ENCODE assay signal across 19 mouse cellular contexts in genomic region chr9:107490625-107491024, GRCm38 (mm10). TPM values are rescaled to one million over a fixed set of nuclear protein-coding genes. Genes with fewer than 3 reads are reported as not detected.
"Had no signal": no experiment of that assay in that cellular context is flagged by ENCODE, and none has a peak within 500 bp of the region (broad histone marks: within the 10 kb centered on the region; RNA-seq: fewer than 3 reads in every experiment).

No protein-coding gene starts in this region.

- H3K9me3 ChIP-seq: limb, embryonic 15.5 days; midbrain, embryonic 15.5 days; neural tube, embryonic 12.5 days; stomach, embryonic 15.5 days had no signal

- H3K4me1 ChIP-seq: limb, embryonic 15.5 days; stomach, embryonic 15.5 days had no signal

- ATAC-seq: midbrain, embryonic 15.5 days had no signal

- H3K4me2 ChIP-seq: limb, embryonic 15.5 days; lung, embryonic 14.5 days; midbrain, embryonic 11.5 days; midbrain, embryonic 15.5 days; neural tube, embryonic 12.5 days; stomach, embryonic 15.5 days had no signal

- H3K4me3 ChIP-seq: limb, embryonic 15.5 days; midbrain, embryonic 15.5 days; neural tube, embryonic 12.5 days; stomach, embryonic 15.5 days had no signal

- H3K27ac ChIP-seq: limb, embryonic 15.5 days; midbrain, embryonic 15.5 days; neural tube, embryonic 12.5 days; stomach, embryonic 15.5 days had no signal

- H3K36me3 ChIP-seq: limb, embryonic 15.5 days; midbrain, embryonic 15.5 days; neural tube, embryonic 12.5 days; stomach, embryonic 15.5 days had no signal

- DNase-seq: kidney, adult 8-10 months; kidney, postnatal 36 days; layer of hippocampus, adult 9-11 months; layer of hippocampus, postnatal 36 days; lung, postnatal 10 days; lung, postnatal 4 days; retina, postnatal 1 day; right cerebral cortex, postnatal 14 days; thymus, adult 2 months; thymus, postnatal 36 days had no signal

- H3K9ac ChIP-seq: limb, embryonic 15.5 days; lung, embryonic 14.5 days; midbrain, embryonic 15.5 days; neural tube, embryonic 12.5 days; stomach, embryonic 15.5 days had no signal

- H3K27me3 ChIP-seq: midbrain, embryonic 15.5 days; neural tube, embryonic 12.5 days; stomach, embryonic 15.5 days had no signal

RNA-seq across cellular contexts. Expression of gene Zmynd10, which starts 56.5 kb away (rescaled TPM):
- total RNA-seq: megakaryocyte, adult 5-6 weeks; monocyte, adult 5-6 weeks; neutrophil, adult 5-6 weeks had no signal
